Comparison of ENCODE assay signal across 23 mouse cellular contexts in genomic region chr16:35455822-35456221, GRCm38 (mm10). TPM values are rescaled to one million over a fixed set of nuclear protein-coding genes. Genes with fewer than 3 reads are reported as not detected.
"Had no signal": no experiment of that assay in that cellular context is flagged by ENCODE, and none has a peak within 500 bp of the region (broad histone marks: within the 10 kb centered on the region; RNA-seq: fewer than 3 reads in every experiment).

No protein-coding gene starts in this region.

- H3K9ac ChIP-seq: limb, embryonic 12.5 days; limb, embryonic 15.5 days; liver, embryonic 15.5 days; lung, embryonic 14.5 days; midbrain, embryonic 13.5 days; neural tube, embryonic 13.5 days; stomach, embryonic 15.5 days had no signal

- DNase-seq: left cerebral cortex, postnatal 4 days; lung, embryonic 14.5 days; retina, postnatal 1 day; right cerebral cortex, postnatal 25 days; spleen, adult 18-20 months; thymus, postnatal 25 days had no signal

- H3K9me3 ChIP-seq: limb, embryonic 12.5 days; limb, embryonic 15.5 days; liver, embryonic 15.5 days; megakaryocyte, embryonic 14.5 days; midbrain, embryonic 10.5 days; midbrain, embryonic 13.5 days; neural tube, embryonic 13.5 days; stomach, embryonic 15.5 days had no signal

- H3K4me3 ChIP-seq: limb, embryonic 12.5 days; limb, embryonic 15.5 days; liver, embryonic 15.5 days; megakaryocyte, embryonic 14.5 days; midbrain, embryonic 10.5 days; midbrain, embryonic 13.5 days; myocyte; neural tube, embryonic 13.5 days; stomach, embryonic 15.5 days had no signal

- H3K4me1 ChIP-seq: limb, embryonic 12.5 days; limb, embryonic 15.5 days; liver, embryonic 15.5 days; megakaryocyte, embryonic 14.5 days; stomach, embryonic 15.5 days had no signal

- H3K27me3 ChIP-seq: limb, embryonic 12.5 days; limb, embryonic 15.5 days; liver, embryonic 15.5 days; megakaryocyte, embryonic 14.5 days; midbrain, embryonic 13.5 days; neural tube, embryonic 13.5 days; stomach, embryonic 15.5 days had no signal

- H3K27ac ChIP-seq: hindbrain, postnatal 0 days; kidney, postnatal 0 days; limb, embryonic 12.5 days; limb, embryonic 15.5 days; liver, embryonic 15.5 days; midbrain, embryonic 10.5 days; midbrain, embryonic 13.5 days; neural tube, embryonic 13.5 days; stomach, embryonic 15.5 days had no signal

- ATAC-seq: hindbrain, postnatal 0 days; inflammation-experienced regulatory T-cells, adult 6 months; intestine, embryonic 16.5 days; lung, postnatal 0 days; midbrain, embryonic 13.5 days; midbrain, embryonic 16.5 days had no signal

- H3K4me2 ChIP-seq: limb, embryonic 12.5 days; limb, embryonic 15.5 days; liver, embryonic 15.5 days; lung, embryonic 14.5 days; midbrain, embryonic 13.5 days; neural tube, embryonic 13.5 days; stomach, embryonic 15.5 days had no signal

RNA-seq across cellular contexts. Expression of gene Pdia5, which starts 34.9 kb away (rescaled TPM):
- total RNA-seq: monocyte, adult 5-6 weeks; neutrophil, adult 5-6 weeks had no signal
